Mouse (Mus musculus) gastrocnemius, adult 8-10 months (tissue): Measurements from ENCODE around the gene Atp23. TPM values are rescaled to one million over a fixed set of nuclear protein-coding genes. Genes with fewer than 3 reads are reported as not detected.
"Not testable (repeated sequence)": the region's sequence is repeated elsewhere in the genome, so short reads cannot be mapped to it uniquely, and the experiment has no call there.

Experiments used
- DNase-seq, 2 experiments: peaks; one replicate each; pipeline ENCODE4 v3.0.0; 2022; ENCODE audit warnings: low spot score in 2 of 2
- total RNA-seq, 4 experiments: library from RNA; stranded (reverse); gene quantifications; 2 replicates each; pipeline ENCODE4 v1.2.4; 2022

Gene Atp23
- total RNA-seq, 4 experiments from 2014 or later: 1.4 to 2.5 (median 1.4) TPM

GRCm38 (mm10) chr10:126826982-126827381 lies 74.2 kb downstream of the Atp23 start:
- no peak for DNase-seq

- DNase-seq: not testable (repeated sequence)
Observed at GRCm38 (mm10) chr10:126826216-126826615, 74.9 kb downstream of the Atp23 start.

GRCm38 (mm10) chr10:126822418-126822817 lies 78.7 kb downstream of the Atp23 start:
- no peak for DNase-seq

Other genes with a start within 250 kb of the Atp23 start
- gene Ctdsp2, start 77.4 kb upstream of the Atp23 start, total RNA-seq: 100 to 1,000 TPM; 103 to 118 (median 106) TPM
- gene Avil, start 99.4 kb upstream of the Atp23 start, total RNA-seq: 1 to 10 TPM; 2.3 to 5.7 (median 3.6) TPM
- 10 to 100 TPM; 19.5 to 24.0 (median 21.7) TPM for gene Tsfm, start 129.5 kb upstream of the Atp23 start, total RNA-seq
- 10 to 100 TPM in 1 of 4 experiments, 1 to 10 TPM in 3; 8.6 to 12.4 (median 9.6) TPM for gene Mettl1, start 140.1 kb upstream of the Atp23 start, total RNA-seq
- not detected for gene Eef1akmt3, start 140.2 kb upstream of the Atp23 start, total RNA-seq
- gene Cyp27b1, start 146.9 kb upstream of the Atp23 start, total RNA-seq: not detected
- 1 to 10 TPM in 1 of 4 experiments, under 1 TPM in 3; 0.17 to 1.3 (median 0.76) TPM for gene March9, start 158.8 kb upstream of the Atp23 start, total RNA-seq
- 10 to 100 TPM; 41.3 to 46.4 (median 43.8) TPM for gene Cdk4, start 162.2 kb upstream of the Atp23 start, total RNA-seq
- 10 to 100 TPM; 21.0 to 24.9 (median 21.5) TPM for gene Tspan31, start 168.9 kb upstream of the Atp23 start, total RNA-seq
- gene Agap2, start 173.9 kb upstream of the Atp23 start, total RNA-seq: 1 to 10 TPM in 2 of 4 experiments, under 1 TPM in 2; 0.60 to 1.7 (median 1.0) TPM
- gene Os9, start 219.8 kb upstream of the Atp23 start, total RNA-seq: 10 to 100 TPM in 2 of 4 experiments, 1 to 10 TPM in 2; 7.4 to 13.9 (median 10.8) TPM